Mouse (Mus musculus) liver, embryonic 16.5 days (tissue): Measurements from ENCODE around the gene Cyp51. TPM values are rescaled to one million over a fixed set of nuclear protein-coding genes. Genes with fewer than 3 reads are reported as not detected.

ENCODE experiments used
- ATAC-seq: fragments of 200-750 bp; cut with Nextera tagmentation; 2 replicates; pipeline ENCODE4 v1.8.0; 2017; ENCODE audit warnings: low read depth, mild to moderate bottlenecking, moderate number of reproducible peaks, moderate library complexity
- H3K27ac ChIP-seq: fragments of 300-500 bp; sonication (generic); 2 replicates; pipeline ENCODE4 v1.5.1; 2014; ENCODE audit warnings: mild to moderate bottlenecking, low read length
- H3K27me3 ChIP-seq: fragments of 300-500 bp; sonication (generic); 2 replicates; pipeline ENCODE4 v1.6.1; 2014; ENCODE audit warnings: low read depth, low read length, mixed read lengths; ENCODE audit not compliant: control insufficient read depth, insufficient read depth
- H3K36me3 ChIP-seq: fragments of 300-500 bp; sonication (generic); 2 replicates; pipeline ENCODE4 v1.6.1; 2014; ENCODE audit warnings: mild to moderate bottlenecking; ENCODE audit not compliant: control insufficient read depth, insufficient read depth
- H3K4me1 ChIP-seq: fragments of 300-500 bp; sonication (generic); 2 replicates; pipeline ENCODE4 v1.6.1; 2014; ENCODE audit warnings: low read depth, low read length, mixed read lengths; ENCODE audit not compliant: control insufficient read depth
- H3K4me2 ChIP-seq: fragments of 300-500 bp; sonication (generic); 2 replicates; pipeline ENCODE4 v1.6.1; 2014; ENCODE audit warnings: low read depth, low read length, mixed read lengths
- H3K4me3 ChIP-seq: fragments of 300-500 bp; sonication (generic); 2 replicates; pipeline ENCODE4 v1.5.1; 2014; ENCODE audit warnings: low read depth, mild to moderate bottlenecking, low read length
- H3K9ac ChIP-seq: fragments of 300-500 bp; sonication (generic); 2 replicates; pipeline ENCODE4 v1.6.1; 2014; ENCODE audit warnings: low read depth, low read length
- H3K9me3 ChIP-seq: fragments of 300-500 bp; sonication (generic); replicated peaks from 2 replicates; pipeline ENCODE4 v1.6.1; 2016; ENCODE audit warnings: low read length; ENCODE audit not compliant: control insufficient read depth
- WGBS: fragments of 180-500 bp; shearing (Covaris S2); extraction: QIAGEN DNeasy Blood & Tissue Kit; methylation state at CpG from one replicate; pipeline ENCODE4 v1.1.7; 2014; ENCODE audit not compliant: insufficient replicate concordance; 5-methylcytosine and 5-hydroxymethylcytosine counted together
- polyA plus RNA-seq: library from polyadenylated mRNA; unstranded; fragments of >200 nt; fragmentation: Nextera tagmentation; extraction: Ambion mirVana; gene quantifications from 2 replicates; pipeline ENCODE4 v1.2.1, GENCODE M21; 2015

Gene Cyp51
- polyA plus RNA-seq, 1 experiment from 2014 or later, result 62.3 TPM

DNA sequence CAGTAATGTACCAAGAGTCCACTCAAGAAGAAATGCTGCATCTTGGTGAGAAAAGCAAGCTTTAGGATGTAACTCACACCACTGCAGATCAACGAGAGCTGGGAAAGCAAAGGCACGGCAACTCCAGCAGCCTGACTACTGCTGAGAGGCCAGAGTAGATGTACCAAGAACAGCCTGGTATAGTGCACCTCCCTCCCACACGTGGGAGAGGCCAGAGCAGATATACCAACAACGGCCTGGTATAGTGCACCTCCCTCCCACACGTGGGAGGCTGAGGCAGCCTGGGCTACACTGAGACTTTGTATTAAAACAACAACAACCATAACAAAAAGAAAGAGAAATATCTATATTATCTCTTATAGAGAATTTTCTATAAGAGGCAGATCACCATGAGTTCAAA, 16.4 kb downstream of the Cyp51 start:
- ATAC-seq, result no peak
- Histone ChIP-seq H3K9ac (no peak overlapping the region), H3K27me3 (no peaks in the 10 kb centered on the region), H3K4me3 (no peak overlapping the region), H3K27ac (no peak overlapping the region), H3K36me3 (peaks cover 12% of the 10 kb centered on the region), H3K4me2 (no peak overlapping the region), H3K4me1 (no peaks in the 10 kb centered on the region), H3K9me3 (no peaks in the 10 kb centered on the region)
- WGBS, result 68% methylated on average over 5 of the region's 5 CpGs

DNA sequence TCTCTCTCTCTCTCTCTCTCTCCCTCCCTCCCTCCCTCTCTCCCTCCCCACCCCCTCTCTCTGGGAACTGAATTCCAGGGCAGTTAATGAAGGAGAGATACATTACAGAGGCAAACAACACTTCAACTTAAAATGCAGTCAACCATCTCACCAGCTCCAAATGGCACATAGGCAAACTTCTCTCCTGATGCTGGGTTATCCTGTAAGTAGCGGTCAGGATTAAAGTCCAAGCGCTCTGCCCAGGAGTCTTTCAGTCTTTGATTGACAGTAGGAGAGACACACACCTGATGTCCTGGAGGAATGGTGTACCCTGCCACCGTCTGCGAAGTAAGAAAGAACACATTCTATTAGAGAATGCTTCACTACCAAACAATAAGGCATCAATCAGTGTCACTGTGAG, 18.2 kb downstream of the Cyp51 start:
- no peak for ATAC-seq
- H3K36me3 ChIP-seq, result peaks cover 4% of the 10 kb centered on the region
- no peak overlapping the region for H3K27ac ChIP-seq
- H3K9me3 ChIP-seq, result no peaks in the 10 kb centered on the region
- no peaks in the 10 kb centered on the region for H3K27me3 ChIP-seq
- H3K4me1 ChIP-seq, result no peaks in the 10 kb centered on the region
- H3K9ac ChIP-seq, result no peak overlapping the region
- H3K4me3 ChIP-seq, result no peak overlapping the region
- WGBS, result 76% methylated on average over 4 of the region's 4 CpGs
- no peak overlapping the region for H3K4me2 ChIP-seq

GRCm38 (mm10) chr5:4084948-4085347, 19.6 kb downstream of the Cyp51 start:
- Histone ChIP-seq H3K27me3 (no peaks in the 10 kb centered on the region), H3K27ac (no peak overlapping the region), H3K4me3 (no peak overlapping the region), H3K9ac (no peak overlapping the region), H3K4me2 (no peak overlapping the region), H3K36me3 (peaks cover 3% of the 10 kb centered on the region), H3K9me3 (no peaks in the 10 kb centered on the region), H3K4me1 (no peaks in the 10 kb centered on the region)
- ATAC-seq, result no peak
- WGBS, result 72% methylated on average over 7 of the region's 7 CpGs

DNA sequence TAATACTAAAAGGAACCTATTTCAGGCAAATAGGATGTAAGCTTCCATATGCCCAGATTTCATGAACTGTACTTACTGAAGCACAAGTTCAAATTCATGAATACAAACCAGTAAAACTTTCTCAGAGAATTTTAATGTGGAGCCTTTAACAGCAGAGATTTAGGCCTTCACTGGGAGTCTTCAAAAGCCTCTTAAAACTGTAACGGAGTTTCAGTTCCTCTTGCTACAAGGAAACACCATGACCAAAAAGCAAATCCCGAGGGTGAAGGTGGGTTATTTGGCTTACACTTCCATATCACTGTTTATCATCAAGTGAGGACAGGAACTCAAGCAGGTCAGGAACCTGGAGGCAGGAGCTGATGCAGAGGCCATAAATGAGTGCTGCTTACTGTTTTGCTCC, 23.0 kb downstream of the Cyp51 start:
- Histone ChIP-seq H3K4me1 (no peaks in the 10 kb centered on the region), H3K27me3 (no peaks in the 10 kb centered on the region), H3K36me3 (no peaks in the 10 kb centered on the region; the same call in 1 of the 2 replicates), H3K4me2 (no peak overlapping the region), H3K9me3 (no peaks in the 10 kb centered on the region), H3K9ac (no peak overlapping the region), H3K4me3 (no peak overlapping the region), H3K27ac (no peak overlapping the region)
- ATAC-seq, result no peak
- WGBS, result 58% methylated on average over 2 of the region's 2 CpGs

- no peak overlapping the region for H3K4me2 ChIP-seq
- no peak for ATAC-seq
- no peak overlapping the region for H3K4me3 ChIP-seq
- H3K9me3 ChIP-seq, result no peaks in the 10 kb centered on the region
- no peak overlapping the region for H3K9ac ChIP-seq
- H3K27me3 ChIP-seq, result no peaks in the 10 kb centered on the region
- H3K4me1 ChIP-seq, result no peaks in the 10 kb centered on the region
- WGBS, result 56% methylated on average over 2 of the region's 2 CpGs
- H3K27ac ChIP-seq, result no peak overlapping the region
- H3K36me3 ChIP-seq, result no peaks in the 10 kb centered on the region; the same call in 1 of the 2 replicates
Observed at GRCm38 (mm10) chr5:4080861-4081260, 23.7 kb downstream of the Cyp51 start.

DNA sequence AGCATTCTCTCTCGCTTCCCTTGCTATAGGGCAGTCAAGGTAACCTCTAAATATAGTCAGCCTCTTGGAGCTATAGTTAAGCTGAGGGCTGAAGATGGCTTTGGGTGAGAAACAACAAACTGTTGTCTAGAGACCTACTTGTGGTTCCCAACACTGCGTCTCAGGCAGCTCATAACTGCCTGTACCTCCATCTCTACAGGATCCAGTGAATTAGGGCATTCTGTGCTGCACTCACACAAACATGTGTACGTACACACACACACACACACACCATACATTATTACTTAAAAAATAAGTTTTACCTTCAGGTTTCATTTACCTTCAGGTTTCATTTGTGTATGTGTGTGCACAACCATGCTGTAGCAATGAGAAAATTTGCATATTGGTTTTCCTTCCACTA, 25.5 kb downstream of the Cyp51 start:
- WGBS, result 72% methylated on average over 3 of the region's 3 CpGs
- H3K36me3 ChIP-seq, result no peaks in the 10 kb centered on the region; the same call in 1 of the 2 replicates
- no peak overlapping the region for H3K9ac ChIP-seq
- no peak for ATAC-seq
- H3K9me3 ChIP-seq, result no peaks in the 10 kb centered on the region
- no peak overlapping the region for H3K27ac ChIP-seq
- no peak overlapping the region for H3K4me2 ChIP-seq
- no peaks in the 10 kb centered on the region for H3K27me3 ChIP-seq
- H3K4me1 ChIP-seq, result no peaks in the 10 kb centered on the region
- no peak overlapping the region for H3K4me3 ChIP-seq

DNA sequence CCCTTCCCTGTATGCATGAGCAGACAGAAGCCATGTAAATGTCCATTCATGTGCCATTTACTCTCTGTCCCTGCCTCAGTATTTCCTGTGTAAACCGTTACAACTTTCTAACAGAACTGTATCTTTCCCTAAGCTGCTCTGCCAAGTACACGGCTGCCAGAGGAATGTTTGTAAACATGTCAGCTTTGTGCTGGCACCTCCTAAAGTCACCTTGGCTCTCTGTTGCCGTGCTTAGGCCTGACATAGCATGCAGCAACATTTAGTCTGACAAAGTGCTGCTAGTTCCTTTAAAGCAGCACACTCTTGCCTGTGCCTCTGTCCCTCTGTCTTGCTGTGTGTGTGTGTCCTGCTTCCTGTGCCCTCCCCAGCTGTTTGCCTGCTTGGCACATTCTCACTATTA, 37.3 kb downstream of the Cyp51 start:
- Histone ChIP-seq H3K27ac (no peak overlapping the region), H3K27me3 (no peaks in the 10 kb centered on the region), H3K4me3 (no peak overlapping the region), H3K4me2 (no peak overlapping the region), H3K36me3 (peaks cover 10% of the 10 kb centered on the region), H3K4me1 (no peaks in the 10 kb centered on the region), H3K9ac (no peak overlapping the region), H3K9me3 (no peaks in the 10 kb centered on the region)
- ATAC-seq, result no peak
- WGBS, result 55% methylated on average over 3 of the region's 3 CpGs

- H3K4me1 ChIP-seq, result no peaks in the 10 kb centered on the region
- ATAC-seq, result no peak
- no peak overlapping the region for H3K4me2 ChIP-seq
- 74% methylated on average over 18 of the region's 18 CpGs for WGBS
- no peak overlapping the region for H3K27ac ChIP-seq
- H3K9ac ChIP-seq, result no peak overlapping the region
- no peaks in the 10 kb centered on the region for H3K27me3 ChIP-seq
- peaks cover 13% of the 10 kb centered on the region; the same call in 1 of the 2 replicates for H3K36me3 ChIP-seq
- no peak overlapping the region for H3K4me3 ChIP-seq
- H3K9me3 ChIP-seq, result no peaks in the 10 kb centered on the region
Observed at GRCm38 (mm10) chr5:4066476-4067115, 38.0 kb downstream of the Cyp51 start.

DNA sequence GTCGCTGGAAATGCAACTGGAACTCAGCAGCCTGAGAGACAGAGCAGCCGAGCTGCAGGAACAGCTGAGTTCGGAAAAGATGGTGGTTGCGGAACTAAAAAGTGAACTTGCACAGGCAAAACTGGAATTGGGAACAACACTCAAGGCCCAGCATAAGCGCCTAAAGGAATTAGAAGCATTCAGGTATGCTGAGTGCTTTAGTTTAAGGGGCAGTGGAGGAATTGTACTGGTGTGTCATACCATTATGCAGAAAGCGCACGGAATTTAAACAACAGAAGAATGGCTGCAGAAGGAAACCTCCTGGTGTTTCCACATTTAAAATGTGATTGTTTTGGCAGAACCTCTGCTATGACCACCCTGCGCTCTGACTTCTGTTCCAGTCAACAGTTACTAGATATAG, 44.2 kb downstream of the Cyp51 start:
- H3K9me3 ChIP-seq, result no peaks in the 10 kb centered on the region
- no peak overlapping the region for H3K9ac ChIP-seq
- no peaks in the 10 kb centered on the region for H3K4me1 ChIP-seq
- H3K4me3 ChIP-seq, result no peak overlapping the region
- peaks cover 8% of the 10 kb centered on the region; the same call in 1 of the 2 replicates for H3K36me3 ChIP-seq
- ATAC-seq, result no peak
- H3K27me3 ChIP-seq, result no peaks in the 10 kb centered on the region
- H3K27ac ChIP-seq, result no peak overlapping the region
- H3K4me2 ChIP-seq, result no peak overlapping the region
- WGBS, result 85% methylated on average over 8 of the region's 8 CpGs
